Mouse (Mus musculus): ENCODE measurements around the gene Coa3.
"Not testable (repeated sequence)": the region's sequence is repeated elsewhere in the genome, so short reads cannot be mapped to it uniquely, and the experiment has no call there.

Gene Coa3

GRCm38 (mm10) chr11:101278223-101279192 is at the start of gene Coa3, which contains the start of gene Cntd1:
TSS of gene Coa3 (minus strand) at chr11:101279114.
TSS of gene Cntd1 (plus strand) at chr11:101279012.
- DNase-seq (ENCODE audit: low spot score), result peak; percentile 72

GRCm38 (mm10) chr11:101327311-101327710 is 48.4 kb upstream of the Coa3 start:
- DNase-seq (ENCODE audit: low spot score), result no peak

DNA sequence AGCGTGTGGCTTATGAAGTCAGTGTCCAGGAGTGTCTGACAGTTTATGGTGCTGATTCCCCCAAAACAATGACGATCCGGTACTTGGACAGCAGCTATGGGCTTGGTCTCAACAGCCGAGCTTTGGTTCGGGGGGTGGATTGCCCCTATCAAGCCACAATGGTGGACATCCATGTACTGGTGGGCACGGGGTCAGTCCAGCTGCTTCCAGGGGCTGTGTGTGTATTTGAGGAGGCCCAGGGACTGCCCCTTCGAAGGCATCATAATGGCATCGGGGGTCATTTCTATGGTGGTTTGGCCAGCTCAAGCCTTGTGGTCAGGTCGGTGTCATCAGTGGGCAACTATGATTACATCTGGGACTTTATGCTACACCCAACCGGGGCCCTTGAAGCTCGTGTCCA is 47.2 kb upstream of the Coa3 start:
- no peak for DNase-seq (ENCODE audit: low spot score)

DNA sequence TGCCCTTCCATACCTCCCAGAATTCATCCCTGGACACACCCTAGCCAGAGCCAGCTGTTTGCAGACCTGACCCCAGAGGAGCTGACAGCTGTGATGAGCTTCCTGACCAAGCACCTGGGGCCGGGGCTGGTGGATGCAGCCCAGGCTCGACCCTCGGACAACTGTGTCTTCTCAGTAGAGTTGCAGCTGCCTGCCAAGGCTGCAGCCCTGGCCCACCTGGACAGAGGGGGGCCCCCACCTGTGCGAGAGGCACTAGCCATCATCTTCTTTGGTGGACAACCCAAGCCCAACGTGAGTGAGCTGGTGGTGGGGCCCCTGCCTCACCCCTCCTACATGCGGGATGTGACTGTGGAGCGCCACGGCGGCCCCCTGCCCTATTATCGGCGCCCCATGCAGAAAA is 46.3 kb upstream of the Coa3 start:
- DNase-seq (ENCODE audit: low spot score), result not testable (repeated sequence)

DNA sequence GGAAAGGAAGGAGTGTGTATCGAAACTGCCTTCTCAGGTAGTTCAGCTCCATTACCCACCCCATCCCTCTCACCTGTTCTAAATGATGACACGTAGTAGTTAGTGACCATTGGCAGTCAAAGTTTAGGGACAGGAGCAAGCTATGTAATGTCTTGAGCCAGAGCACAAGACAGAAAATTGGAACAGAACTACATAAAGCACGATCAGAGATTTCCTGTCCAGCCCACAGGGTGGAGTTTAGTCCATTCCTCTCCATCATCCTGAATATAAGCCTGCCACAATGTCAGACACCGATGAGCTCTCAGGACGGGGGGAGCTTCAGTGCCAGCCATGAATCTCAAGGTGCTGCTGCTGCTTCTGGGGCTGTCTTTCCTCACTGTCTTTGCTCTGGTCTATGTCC is 45.8 kb upstream of the Coa3 start, which contains the start of gene Aoc2:
Aoc2 (plus strand) TSS at position 301 of the 400 bp plus-strand sequence.
- no peak for DNase-seq (ENCODE audit: low spot score)

DNA sequence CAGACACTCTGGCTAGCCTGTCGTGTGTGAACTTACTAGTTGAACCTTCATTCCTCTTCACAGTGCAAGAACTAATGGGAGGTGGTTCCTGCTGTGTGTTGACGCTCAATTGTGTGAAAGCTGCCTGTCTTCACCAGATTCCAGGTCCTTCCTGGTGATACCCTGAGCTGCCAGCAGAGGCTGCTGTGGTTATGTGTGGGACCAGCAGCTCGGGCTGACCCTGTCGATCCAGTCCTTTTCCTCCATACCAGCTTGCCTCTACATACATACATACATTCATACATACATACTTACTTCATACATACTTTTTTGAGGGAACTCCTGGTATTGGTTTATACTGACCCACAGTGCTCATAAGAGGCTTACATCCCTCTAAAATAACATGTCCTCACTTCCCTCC is 44.7 kb upstream of the Coa3 start:
- no peak for DNase-seq (ENCODE audit: low spot score)

GRCm38 (mm10) chr11:101316501-101316917 is 37.6 kb upstream of the Coa3 start:
- DNase-seq (ENCODE audit: low spot score), result peak; percentile 54

GRCm38 (mm10) chr11:101315665-101316500 is 37.0 kb upstream of the Coa3 start, which contains the start of gene Psme3:
TSS of gene Psme3 (plus strand) at chr11:101316213.
- DNase-seq (ENCODE audit: low spot score), result peak; percentile 89

DNA sequence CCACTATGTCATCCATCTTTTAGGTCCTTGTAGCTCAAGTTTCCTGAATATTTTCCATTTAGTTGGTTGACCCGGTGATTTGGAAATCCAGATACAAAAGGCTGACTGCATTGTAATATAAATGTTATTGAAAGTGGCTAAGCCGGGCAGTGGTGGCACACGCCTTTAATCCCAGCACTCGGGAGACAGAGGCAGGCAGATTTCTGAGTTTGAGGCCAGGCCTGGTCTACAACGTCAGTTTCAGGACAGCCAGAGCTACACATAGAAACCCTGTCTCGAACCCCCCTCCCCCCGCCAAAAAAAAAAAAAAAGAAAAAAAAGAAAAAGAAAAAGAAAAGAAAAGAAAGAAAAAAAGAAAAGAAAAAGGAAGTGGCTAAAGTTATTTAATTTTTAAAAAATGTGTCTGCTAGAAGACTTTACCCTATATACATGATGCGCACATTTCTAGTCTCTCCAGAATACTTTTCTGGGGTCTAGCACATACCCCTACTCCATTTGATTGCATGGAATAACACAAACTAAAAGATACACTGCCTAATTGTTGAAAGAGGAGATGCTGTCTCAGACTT is 36.3 kb upstream of the Coa3 start:
- no peak for DNase-seq (ENCODE audit: low spot score)

DNA sequence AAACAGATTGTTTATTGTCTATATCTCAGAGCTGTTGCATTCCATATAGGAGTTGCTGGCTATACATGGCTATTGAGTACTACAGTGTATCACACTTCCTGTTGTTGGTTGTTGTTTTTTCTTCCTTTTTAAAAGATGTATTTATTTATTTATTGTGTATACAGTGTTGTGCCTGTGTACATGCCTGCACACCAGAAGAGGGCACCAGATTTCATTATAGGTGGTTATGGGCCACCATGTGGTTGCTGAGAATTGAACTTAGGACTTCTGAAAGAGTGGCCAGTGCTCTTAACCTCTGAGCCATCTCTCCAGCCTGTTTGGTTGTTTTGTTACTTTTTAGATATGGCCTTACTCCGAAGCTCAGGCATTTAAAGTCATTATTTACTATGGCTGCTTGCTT is 35.7 kb upstream of the Coa3 start:
- DNase-seq (ENCODE audit: low spot score), result no peak

- DNase-seq (ENCODE audit: low spot score), result no peak
Measured at GRCm38 (mm10) chr11:101312150-101312549, 33.2 kb upstream of the Coa3 start.

- no peak for DNase-seq (ENCODE audit: low spot score)
Measured at GRCm38 (mm10) chr11:101311083-101311482, 32.2 kb upstream of the Coa3 start.

DNA sequence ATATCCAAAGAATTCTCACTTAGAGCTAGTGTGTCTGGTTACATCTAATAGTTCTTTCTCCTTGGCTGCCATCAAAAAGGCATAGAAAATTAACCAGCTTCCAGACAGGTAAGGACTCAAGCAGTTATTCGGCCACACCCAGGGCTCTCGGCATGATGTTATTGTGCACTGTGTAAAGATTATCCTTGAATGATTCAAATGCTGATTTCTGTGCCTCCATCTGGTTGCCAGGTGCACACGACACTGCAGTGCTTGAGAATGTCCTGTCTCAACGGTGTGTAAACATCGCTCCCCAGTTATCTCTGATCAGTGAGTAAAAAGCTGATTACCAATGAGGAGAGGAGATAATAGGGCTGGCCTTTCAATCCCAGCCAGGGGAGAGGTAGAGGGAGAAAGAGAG is 28.8 kb upstream of the Coa3 start:
- no peak for DNase-seq (ENCODE audit: low spot score)

- DNase-seq (ENCODE audit: low spot score), result peak; percentile 90
Measured at GRCm38 (mm10) chr11:101302004-101302798, 23.3 kb upstream of the Coa3 start, which contains the start of gene Becn1. TSS of gene Becn1 (minus strand) at chr11:101302286.

GRCm38 (mm10) chr11:101301299-101302003 is 22.5 kb upstream of the Coa3 start:
- DNase-seq (ENCODE audit: low spot score), result no peak

DNA sequence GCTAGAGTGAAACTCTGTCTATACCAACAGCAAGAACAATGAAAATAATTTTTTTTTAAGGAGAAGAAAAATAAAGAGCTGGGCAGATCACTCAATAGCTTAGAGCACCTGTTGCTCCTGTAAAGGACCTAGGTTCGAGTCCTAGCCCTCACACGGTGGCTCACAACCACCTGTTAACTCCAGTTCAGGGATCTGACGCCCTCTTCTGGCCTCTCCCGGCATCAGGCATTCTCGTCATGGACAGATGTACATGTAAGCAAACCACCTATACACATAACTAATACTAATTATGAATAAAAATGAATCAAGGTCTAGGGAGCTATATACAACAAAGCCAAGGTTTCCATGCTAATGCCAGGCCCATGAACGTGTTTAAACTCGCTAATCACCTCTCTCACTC is 22.0 kb upstream of the Coa3 start:
- DNase-seq (ENCODE audit: low spot score), result peak; percentile 43

- no peak for DNase-seq (ENCODE audit: low spot score)
Measured at GRCm38 (mm10) chr11:101295191-101295590, 16.3 kb upstream of the Coa3 start.

- no peak for DNase-seq (ENCODE audit: low spot score)
Measured at GRCm38 (mm10) chr11:101291231-101291630, 12.3 kb upstream of the Coa3 start.

GRCm38 (mm10) chr11:101287306-101287705 is 8.4 kb upstream of the Coa3 start:
- DNase-seq (ENCODE audit: low spot score), result no peak

DNA sequence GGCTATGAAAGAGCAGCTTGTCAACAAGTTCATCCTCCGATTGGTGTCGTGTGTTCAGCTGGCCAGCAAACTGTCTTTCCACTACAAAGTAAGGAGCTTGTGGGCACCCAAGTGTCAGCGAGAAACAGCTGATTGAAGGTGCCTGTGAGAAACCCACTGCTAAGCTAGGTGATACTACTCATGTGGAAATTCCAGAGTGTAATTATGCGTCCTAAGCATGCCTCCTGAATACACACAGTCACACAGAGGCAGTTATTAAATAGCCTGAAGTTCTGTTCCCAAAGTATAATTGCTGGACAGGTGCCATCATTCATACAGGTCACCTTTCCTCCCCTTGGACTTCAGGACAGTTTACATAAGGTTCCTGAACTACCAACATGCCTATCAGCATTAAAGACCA is 4.9 kb upstream of the Coa3 start:
- no peak for DNase-seq (ENCODE audit: low spot score)

DNA sequence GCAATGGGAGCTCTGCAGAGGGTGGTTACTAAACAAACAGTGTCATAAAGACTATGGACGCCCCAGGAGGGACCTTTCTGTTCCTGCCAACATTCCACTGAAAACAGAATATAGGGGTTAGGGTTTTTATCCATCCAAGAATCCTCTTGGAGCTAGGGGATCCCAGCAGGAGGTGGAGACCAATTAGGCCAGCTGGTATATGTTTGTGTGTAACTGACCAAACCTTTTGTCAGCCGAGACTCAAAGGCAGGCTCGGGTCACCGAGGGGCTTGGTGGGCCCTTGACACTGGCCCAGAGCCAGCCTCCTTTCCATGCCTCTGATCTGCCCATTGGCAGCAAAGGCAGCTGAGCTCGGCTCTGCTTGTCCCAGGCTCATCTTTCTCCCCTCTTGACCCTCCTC is 4.0 kb upstream of the Coa3 start:
- DNase-seq (ENCODE audit: low spot score), result no peak

Data from spleen, adult 12 weeks (tissue).